Mouse (Mus musculus) skeletal muscle tissue, postnatal 0 days (tissue): ENCODE measurements around the gene Gm11567. TPM values are rescaled to one million over a fixed set of nuclear protein-coding genes. Genes with fewer than 3 reads are reported as not detected.

Experiments
- polyA plus RNA-seq: library from polyadenylated mRNA; unstranded; fragments of >200 nt; fragmentation: Nextera tagmentation; extraction: Ambion mirVana; gene quantifications from 2 replicates; pipeline ENCODE4 v1.2.1, GENCODE M21; 2015

The Gm11567 gene
- not detected in 2 replicates for polyA plus RNA-seq

DNA sequence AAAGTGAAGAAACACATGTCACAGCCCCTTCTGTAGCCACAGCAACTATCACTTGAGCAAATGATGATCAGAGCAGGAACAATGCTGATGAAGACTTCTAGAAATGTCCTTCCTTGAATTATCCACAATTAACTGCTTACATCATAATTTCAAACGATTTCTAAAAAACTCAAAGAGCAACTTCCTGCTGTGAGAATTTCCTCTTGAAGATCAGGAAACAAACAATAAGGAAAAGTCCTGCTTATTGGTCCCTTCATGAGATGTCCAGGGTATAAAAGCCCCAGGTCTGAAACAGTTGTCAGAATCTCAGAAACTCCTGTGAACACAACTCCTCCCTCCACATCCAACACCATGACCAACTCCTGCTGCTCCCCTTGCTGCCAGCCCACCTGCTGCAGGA lies at the start of gene Gm11567:
Gene Gm11567, plus strand, starts transcription at position 301 of the 400 bp plus-strand sequence.

DNA sequence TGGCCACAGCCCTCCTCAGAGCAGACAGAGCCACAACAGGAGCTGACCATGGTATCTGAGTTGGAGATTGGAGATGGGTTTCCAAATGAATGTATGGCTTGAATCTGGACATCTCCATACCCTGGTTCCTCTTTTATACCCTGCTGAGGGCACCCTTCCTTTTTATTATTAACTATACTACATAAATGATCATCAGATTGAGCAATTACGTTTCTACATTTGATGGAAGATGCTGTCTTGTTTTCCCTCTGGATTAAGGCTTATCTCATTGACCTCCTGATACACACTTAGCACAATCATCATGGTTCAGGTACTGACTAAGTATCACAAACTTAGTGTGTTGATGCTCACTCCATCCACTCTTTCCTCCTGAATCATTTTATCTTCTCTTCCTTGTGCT lies 41.0 kb upstream of the Gm11567 start, which contains the start of gene 2300003K06Rik:
Gene 2300003K06Rik, minus strand, starts transcription at position 101 of the 400 bp plus-strand sequence.

GRCm38 (mm10) chr11:99851508-99851907 lies 27.5 kb upstream of the Gm11567 start, which contains the start of gene Krtap4-16:
Krtap4-16 (minus strand) TSS chr11:99851608.

DNA sequence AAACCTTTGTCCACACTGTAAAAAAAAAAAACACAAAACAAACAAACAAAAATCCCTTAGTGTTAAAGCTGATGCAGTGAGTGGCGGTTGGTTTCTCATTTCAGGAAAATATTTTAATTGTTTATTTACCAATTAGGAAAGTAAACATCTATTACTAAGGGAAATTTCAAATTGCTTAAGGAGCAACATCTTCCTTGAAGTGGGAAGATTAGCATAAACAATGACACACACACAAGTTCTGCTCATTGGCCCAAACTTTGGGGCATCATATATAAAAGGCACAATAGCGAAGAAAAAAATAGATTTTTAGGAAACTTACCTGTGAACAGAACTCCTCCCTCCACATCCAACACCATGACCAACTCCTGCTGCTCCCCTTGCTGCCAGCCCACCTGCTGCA lies 21.4 kb upstream of the Gm11567 start, which contains the start of gene Gm11568:
Gene Gm11568, plus strand, starts transcription at position 301 of the 400 bp plus-strand sequence.

GRCm38 (mm10) chr11:99864176-99864575 lies 14.8 kb upstream of the Gm11567 start, which contains the start of gene Gm11559:
Gm11559 (plus strand) TSS chr11:99864476.

DNA sequence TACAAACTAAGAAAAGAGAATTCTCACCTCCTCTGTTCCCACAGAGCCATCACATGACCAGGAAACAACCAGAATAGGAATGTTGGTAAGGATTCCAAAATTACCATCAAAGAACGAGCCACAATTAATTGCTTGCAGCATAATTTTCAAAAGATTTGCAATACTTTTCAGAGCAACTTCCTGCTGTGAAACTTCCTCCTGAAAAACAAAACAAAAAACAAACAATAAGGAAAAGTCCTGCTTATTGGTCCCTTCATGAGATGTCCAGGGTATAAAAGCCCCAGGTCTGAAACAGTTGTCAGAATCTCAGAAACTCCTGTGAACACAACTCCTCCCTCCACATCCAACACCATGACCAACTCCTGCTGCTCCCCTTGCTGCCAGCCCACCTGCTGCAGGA lies 5.9 kb upstream of the Gm11567 start, which contains the start of gene Krtap9-1:
Gene Krtap9-1, plus strand, starts transcription at position 301 of the 400 bp plus-strand sequence.

DNA sequence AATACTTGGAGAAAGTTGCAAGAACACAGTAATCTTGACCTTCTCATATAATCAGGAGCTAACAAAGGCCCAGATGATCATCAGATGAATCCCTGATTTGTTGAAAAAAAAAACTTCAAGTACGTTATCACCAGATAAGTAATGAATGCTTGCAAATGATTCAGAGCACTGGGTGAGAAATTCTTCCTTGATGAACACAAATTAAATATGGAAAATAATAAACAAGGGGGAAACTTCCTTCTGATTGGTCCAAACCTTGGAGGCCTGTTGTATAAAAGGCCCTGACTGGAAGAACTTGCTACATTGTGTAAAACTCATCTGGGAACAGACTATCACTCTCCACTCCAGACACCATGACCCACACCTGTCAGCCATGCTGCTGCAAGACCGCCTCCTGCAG lies 28.6 kb downstream of the Gm11567 start, which contains the start of gene Krtap31-1:
Gene Krtap31-1, plus strand, starts transcription at position 301 of the 400 bp plus-strand sequence.

DNA sequence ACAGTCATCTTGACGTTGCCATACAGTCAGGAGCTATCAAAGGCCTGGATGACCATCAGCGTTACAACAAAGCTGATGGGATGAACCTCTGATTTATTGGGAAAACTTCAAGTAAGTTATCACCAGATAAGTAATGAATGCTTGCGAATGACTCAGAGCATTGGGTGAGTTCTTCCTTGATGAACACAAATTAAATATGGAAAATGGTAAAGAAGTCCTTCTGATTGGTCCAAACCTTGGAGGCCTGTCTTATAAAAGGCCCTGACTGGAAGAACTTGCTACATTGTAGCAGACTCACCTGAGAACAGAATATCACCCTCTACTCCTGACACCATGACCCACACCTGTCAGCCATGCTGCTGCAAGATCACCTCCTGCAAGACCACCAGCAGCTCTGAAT lies 35.5 kb downstream of the Gm11567 start, which contains the start of gene Gm11565:
Gene Gm11565, plus strand, starts transcription at position 301 of the 400 bp plus-strand sequence.

Other genes starting within 250 kb of the Gm11567 start
- not detected in 2 replicates for gene Krtap4-2, start 244.1 kb upstream of the Gm11567 start, polyA plus RNA-seq
- gene Krtap4-7, start 235.1 kb upstream of the Gm11567 start, polyA plus RNA-seq = not detected in 2 replicates
- not detected in 2 replicates for gene Gm11555, start 229.0 kb upstream of the Gm11567 start, polyA plus RNA-seq
- not detected in 2 replicates for gene Gm11563, start 220.2 kb upstream of the Gm11567 start, polyA plus RNA-seq
- not detected in 2 replicates for gene Krtap4-6, start 213.2 kb upstream of the Gm11567 start, polyA plus RNA-seq
- not detected in 2 replicates for gene Gm14190, start 188.4 kb upstream of the Gm11567 start, polyA plus RNA-seq
- not detected in 2 replicates for gene Gm14180, start 144.9 kb upstream of the Gm11567 start, polyA plus RNA-seq
- gene Gm11595, start 106.3 kb upstream of the Gm11567 start, polyA plus RNA-seq = not detected in 2 replicates
- gene Krtap4-8, start 98.5 kb upstream of the Gm11567 start, polyA plus RNA-seq = not detected in 2 replicates
- gene Krtap4-9, start 94.0 kb upstream of the Gm11567 start, polyA plus RNA-seq = not detected in 2 replicates
- gene Gm11596, start 85.7 kb upstream of the Gm11567 start, polyA plus RNA-seq = not detected in 2 replicates
- gene Gm11569, start 80.3 kb upstream of the Gm11567 start, polyA plus RNA-seq = not detected in 2 replicates
- gene Gm11554, start 74.7 kb upstream of the Gm11567 start, polyA plus RNA-seq = not detected in 2 replicates
- not detected in 2 replicates for gene Krtap4-13, start 69.3 kb upstream of the Gm11567 start, polyA plus RNA-seq
- gene Gm11564, start 63.5 kb upstream of the Gm11567 start, polyA plus RNA-seq = not detected in 2 replicates
- gene 2300003K06Rik, start 41.1 kb upstream of the Gm11567 start, polyA plus RNA-seq = not detected in 2 replicates
- not detected in 2 replicates for gene Krtap4-16, start 27.6 kb upstream of the Gm11567 start, polyA plus RNA-seq
- not detected in 2 replicates for gene Gm11568, start 21.3 kb upstream of the Gm11567 start, polyA plus RNA-seq
- not detected in 2 replicates for gene Gm11559, start 14.7 kb upstream of the Gm11567 start, polyA plus RNA-seq
- gene Krtap9-1, start 5.8 kb upstream of the Gm11567 start, polyA plus RNA-seq = not detected in 2 replicates
- not detected in 2 replicates for gene Krtap31-1, start 28.7 kb downstream of the Gm11567 start, polyA plus RNA-seq
- gene Gm11565, start 35.6 kb downstream of the Gm11567 start, polyA plus RNA-seq = not detected in 2 replicates
- gene Krtap31-2, start 57.1 kb downstream of the Gm11567 start, polyA plus RNA-seq = not detected in 2 replicates
- not detected in 2 replicates for gene Krtap9-5, start 69.3 kb downstream of the Gm11567 start, polyA plus RNA-seq
- gene Krtap29-1, start 99.9 kb downstream of the Gm11567 start, polyA plus RNA-seq = not detected in 2 replicates
- gene Krtap16-1, start 107.4 kb downstream of the Gm11567 start, polyA plus RNA-seq = not detected in 2 replicates
- gene Krtap17-1, start 114.8 kb downstream of the Gm11567 start, polyA plus RNA-seq = 0.35 TPM in 1 of 2 replicates, not detected in the other
- not detected in 2 replicates for gene Krt33a, start 137.0 kb downstream of the Gm11567 start, polyA plus RNA-seq
- gene Krt33b, start 150.7 kb downstream of the Gm11567 start, polyA plus RNA-seq = 1.1 and 1.4 TPM in 2 replicates
- not detected in 2 replicates for gene Krt34, start 162.4 kb downstream of the Gm11567 start, polyA plus RNA-seq
- 0.22 and 0.33 TPM in 2 replicates for gene Krt31, start 171.4 kb downstream of the Gm11567 start, polyA plus RNA-seq
- gene Krt32, start 209.0 kb downstream of the Gm11567 start, polyA plus RNA-seq = not detected in 2 replicates
- gene Krt35, start 217.1 kb downstream of the Gm11567 start, polyA plus RNA-seq = 0.07 TPM in 1 of 2 replicates, not detected in the other
- gene Krt36, start 226.4 kb downstream of the Gm11567 start, polyA plus RNA-seq = not detected in 2 replicates
- not detected in 2 replicates for gene Krt13, start 242.4 kb downstream of the Gm11567 start, polyA plus RNA-seq